Mouse (Mus musculus) heart, embryonic 14.5 days (tissue): ENCODE data around the gene Yif1a. TPM values are rescaled to one million over a fixed set of nuclear protein-coding genes. Genes with fewer than 3 reads are reported as not detected.

Source experiments
- ATAC-seq: fragments of 200-750 bp; cut with Nextera tagmentation; 2 replicates; pipeline ENCODE4 v1.8.0; 2017; ENCODE audit warnings: low read depth, moderate TSS enrichment; ENCODE audit not compliant: insufficient number of reproducible peaks, insufficient read depth, low FRiP score
- H3K27ac ChIP-seq, 2 experiments: fragments of 200-500 bp in 1 of 2; fragments of 300-500 bp in 1 of 2; sonication (generic) in 1 of 2; replicated peaks in 1 of 2; 2 replicates each; pipeline ENCODE4 v1.5.1; 2012 to 2014; ENCODE audit warnings: low read depth in 2 of 2, low read length in 2 of 2, control low read depth in 1 of 2, mild to moderate bottlenecking in 1 of 2, mixed read lengths in 1 of 2; ENCODE audit not compliant: control insufficient read depth in 1 of 2, insufficient read depth in 1 of 2
- H3K27me3 ChIP-seq: fragments of 300-500 bp; sonication (generic); 2 replicates; pipeline ENCODE4 v1.6.1; 2014; ENCODE audit warnings: mild to moderate bottlenecking, low read length, control low read depth; ENCODE audit not compliant: control insufficient read depth, insufficient read depth
- H3K36me3 ChIP-seq: fragments of 300-500 bp; sonication (generic); 2 replicates; pipeline ENCODE4 v1.6.1; 2014; ENCODE audit warnings: mild to moderate bottlenecking, control low read depth, low read length, mixed read lengths; ENCODE audit not compliant: control insufficient read depth, insufficient read depth
- H3K4me1 ChIP-seq, 2 experiments: fragments of 200-500 bp in 1 of 2; fragments of 300-500 bp in 1 of 2; sonication (generic) in 1 of 2; 2 replicates each; pipeline ENCODE4 v1.6.1; 2012 to 2014; ENCODE audit warnings: low read length in 2 of 2, control low read depth in 1 of 2, mixed read lengths in 1 of 2; ENCODE audit not compliant: control insufficient read depth in 2 of 2, insufficient read depth in 2 of 2
- H3K4me2 ChIP-seq: fragments of 300-500 bp; sonication (generic); 2 replicates; pipeline ENCODE4 v1.6.1; 2014; ENCODE audit warnings: mild to moderate bottlenecking, low read length
- H3K4me3 ChIP-seq, 2 experiments: fragments of 200-500 bp in 1 of 2; fragments of 300-500 bp in 1 of 2; sonication (generic) in 1 of 2; 2 replicates each; pipeline ENCODE4 v1.5.1; 2012 to 2014; ENCODE audit warnings: low read length in 2 of 2, mild to moderate bottlenecking in 2 of 2, control low read depth in 1 of 2, low read depth in 1 of 2, moderate library complexity in 1 of 2; ENCODE audit not compliant: control insufficient read depth in 1 of 2, insufficient read depth in 1 of 2
- H3K9ac ChIP-seq: fragments of 300-500 bp; sonication (generic); 2 replicates; pipeline ENCODE4 v1.6.1; 2014; ENCODE audit warnings: mild to moderate bottlenecking, low read length
- H3K9me3 ChIP-seq: fragments of 300-500 bp; sonication (generic); 2 replicates; pipeline ENCODE4 v1.6.1; 2016; ENCODE audit warnings: low read length, control low read depth; ENCODE audit not compliant: control insufficient read depth
- WGBS: fragments of 180-500 bp; shearing (Covaris S2); extraction: QIAGEN DNeasy Blood & Tissue Kit; methylation state at CpG from one replicate; pipeline ENCODE4 v1.1.7; 2014; 5-methylcytosine and 5-hydroxymethylcytosine counted together
- polyA plus RNA-seq: library from polyadenylated mRNA; unstranded; fragments of >200 nt; fragmentation: Nextera tagmentation; extraction: Ambion mirVana; gene quantifications from 2 replicates; pipeline ENCODE4 v1.2.1, GENCODE M21; 2014

Yif1a gene
- polyA plus RNA-seq, 1 experiment from 2014 or later: 122 TPM

GRCm38 (mm10) chr19:5069978-5070377 is 18.4 kb upstream of the Yif1a start:
- 77% methylated on average over 7 of the region's 7 CpGs for WGBS
- Histone ChIP-seq H3K4me3 (no peak overlapping the region), H3K9ac (no peak overlapping the region), H3K27ac (no peak overlapping the region), H3K9me3 (no peaks in the 10 kb centered on the region), H3K4me2 (peak overlapping the region; percentile 11; the same call in 1 of the 2 replicates), H3K4me1 (peaks cover 28 to 37% of the 10 kb centered on the region in 2 experiments), H3K27me3 (peaks cover 12% of the 10 kb centered on the region), H3K36me3 (no peaks in the 10 kb centered on the region)
- ATAC-seq: no peak

- Histone ChIP-seq H3K9ac (peak overlapping the region; percentile 64), H3K4me1 (peaks cover 28 to 37% of the 10 kb centered on the region in 2 experiments), H3K4me3 (peak overlapping the region in 1 of 2 experiments; percentile 49; a peak in 1 of 4 replicates), H3K9me3 (no peaks in the 10 kb centered on the region), H3K36me3 (no peaks in the 10 kb centered on the region), H3K4me2 (peak overlapping the region; percentile 89), H3K27me3 (peaks cover 12% of the 10 kb centered on the region), H3K27ac (0 out of 4 replicates have a peak overlapping the region, but pooled peaks of 1 of the 2 experiments have one; percentile 25)
- ATAC-seq: no peak
- 21% methylated on average over 11 of the region's 11 CpGs for WGBS
Observed at GRCm38 (mm10) chr19:5071077-5071476, 17.3 kb upstream of the Yif1a start.

GRCm38 (mm10) chr19:5071545-5072369 is 16.6 kb upstream of the Yif1a start:
- peak; percentile 60 for ATAC-seq
- H3K27me3 ChIP-seq: peaks cover 12% of the 10 kb centered on the region
- peak overlapping the region; percentile 89 for H3K4me2 ChIP-seq
- peak overlapping the region; percentile 64 for H3K9ac ChIP-seq
- 1% methylated on average over 40 of the region's 40 CpGs for WGBS
- peak overlapping the region; percentile 25 to 47; a peak in 2 of 4 replicates for H3K27ac ChIP-seq
- peak overlapping the region; percentile 36 to 49 for H3K4me3 ChIP-seq
- H3K9me3 ChIP-seq: no peaks in the 10 kb centered on the region
- H3K36me3 ChIP-seq: no peaks in the 10 kb centered on the region
- peaks cover 28 to 36% of the 10 kb centered on the region in 2 experiments for H3K4me1 ChIP-seq

GRCm38 (mm10) chr19:5072389-5073019 is 15.8 kb upstream of the Yif1a start:
- 1% methylated on average over 20 of the region's 20 CpGs for WGBS
- Histone ChIP-seq H3K9ac (peak overlapping the region; percentile 64; the same call in 1 of the 2 replicates), H3K9me3 (no peaks in the 10 kb centered on the region), H3K27ac (peak overlapping the region; percentile 33 to 47; a peak in 2 of 4 replicates), H3K4me3 (peak overlapping the region; percentile 36 to 49), H3K4me2 (peak overlapping the region; percentile 89), H3K27me3 (peaks cover 12% of the 10 kb centered on the region), H3K36me3 (no peaks in the 10 kb centered on the region), H3K4me1 (peaks cover 21 to 29% of the 10 kb centered on the region in 2 experiments)
- ATAC-seq: no peak

GRCm38 (mm10) chr19:5073028-5073427 is 15.3 kb upstream of the Yif1a start:
- WGBS: 2% methylated on average over 15 of the region's 15 CpGs
- peaks cover 12% of the 10 kb centered on the region for H3K27me3 ChIP-seq
- peak overlapping the region; percentile 20 to 49; a peak in 2 of 4 replicates for H3K4me3 ChIP-seq
- H3K4me2 ChIP-seq: peak overlapping the region; percentile 89
- H3K9ac ChIP-seq: no peak overlapping the region
- H3K9me3 ChIP-seq: no peaks in the 10 kb centered on the region
- no peak for ATAC-seq
- no peaks in the 10 kb centered on the region for H3K36me3 ChIP-seq
- H3K27ac ChIP-seq: no peak overlapping the region
- H3K4me1 ChIP-seq: peaks cover 19 to 25% of the 10 kb centered on the region in 2 experiments

- 29% methylated on average over 5 of the region's 5 CpGs for WGBS
- no peak overlapping the region; a peak in 1 of 4 replicates for H3K4me3 ChIP-seq
- no peak for ATAC-seq
- H3K4me1 ChIP-seq: peaks cover 15 to 20% of the 10 kb centered on the region in 2 experiments
- H3K9ac ChIP-seq: no peak overlapping the region
- no peak overlapping the region for H3K27ac ChIP-seq
- H3K9me3 ChIP-seq: no peaks in the 10 kb centered on the region
- peaks cover 12% of the 10 kb centered on the region for H3K27me3 ChIP-seq
- H3K4me2 ChIP-seq: no peak overlapping the region
- H3K36me3 ChIP-seq: no peaks in the 10 kb centered on the region
Observed at GRCm38 (mm10) chr19:5073518-5073917, 14.8 kb upstream of the Yif1a start.

- WGBS: 100% methylated on average over 1 of the region's 1 CpGs
- Histone ChIP-seq H3K4me3 (no peak overlapping the region), H3K36me3 (no peaks in the 10 kb centered on the region), H3K4me2 (no peak overlapping the region), H3K4me1 (no peaks in the 10 kb centered on the region), H3K9ac (no peak overlapping the region), H3K27ac (no peak overlapping the region), H3K9me3 (no peaks in the 10 kb centered on the region), H3K27me3 (peaks cover 43% of the 10 kb centered on the region)
- ATAC-seq: no peak
Observed at GRCm38 (mm10) chr19:5079279-5079678, 9.1 kb upstream of the Yif1a start.
